Mouse (Mus musculus): ENCODE data around the gene Ifrd2.

DNA sequence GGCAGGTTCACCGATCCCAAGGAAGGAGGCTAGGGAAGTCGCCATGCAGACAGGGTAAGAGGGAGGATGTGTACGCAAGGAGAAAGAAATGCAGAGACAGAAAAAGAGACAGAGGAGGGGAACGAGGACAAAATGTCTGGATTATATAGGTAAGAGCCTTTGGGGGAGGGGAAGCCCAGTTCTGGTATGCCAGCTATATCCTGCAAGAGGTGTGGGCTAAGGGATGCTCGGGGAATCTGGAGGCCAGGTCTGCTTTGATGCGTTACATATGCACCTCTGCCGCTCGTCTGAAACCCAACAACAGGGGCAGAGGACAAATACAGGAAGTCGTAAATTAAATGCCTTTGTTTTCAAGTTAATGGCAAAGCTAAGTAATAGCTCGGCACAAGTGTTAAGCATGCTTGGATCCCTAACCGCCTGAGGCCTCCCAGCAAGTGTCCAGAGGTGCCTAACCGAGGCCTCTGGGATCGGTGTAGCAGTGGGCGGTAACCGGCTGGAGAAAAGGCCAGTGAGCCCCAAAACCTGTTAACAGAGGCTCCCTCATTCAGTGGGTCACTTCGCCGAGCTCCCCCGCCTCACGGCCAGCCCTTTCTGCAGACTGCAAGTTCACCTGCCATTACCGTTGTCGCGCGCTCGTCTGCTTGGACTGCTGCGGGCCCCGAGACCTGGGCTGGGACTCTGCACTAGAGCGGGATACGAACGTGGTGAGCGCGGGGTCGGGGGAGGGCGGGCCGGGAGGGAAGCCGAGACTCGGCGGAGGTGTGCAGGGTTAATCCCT, 33.7 kb upstream of the Ifrd2 start:
- TF ChIP-seq CTCF (IDR thresholded peaks at IDR 0.05; ENCODE audit: extremely low read depth, insufficient read length, insufficient replicate concordance, low read depth, low read length), result no peak
- no peak for TF ChIP-seq POLR2A (IDR thresholded peaks at IDR 0.05; ENCODE audit: low read depth, low read length)

All from small intestine, adult 2 months (tissue).